Mouse (Mus musculus) mammary gland, adult 2 months (tissue): Measurements from ENCODE around the gene Dhdh. TPM values are rescaled to one million over a fixed set of nuclear protein-coding genes. Genes with fewer than 3 reads are reported as not detected.

Experiments
- polyA plus RNA-seq: library from polyadenylated mRNA; depleted of rRNA; stranded (reverse); fragments of >200 nt; gene quantifications from 2 replicates; pipeline ENCODE4 v1.2.3, GENCODE M21; 2012; ENCODE audit warnings: low replicate concordance; rRNA removed

Dhdh gene
- 15.8 and 23.4 TPM in 2 replicates for polyA plus RNA-seq

DNA sequence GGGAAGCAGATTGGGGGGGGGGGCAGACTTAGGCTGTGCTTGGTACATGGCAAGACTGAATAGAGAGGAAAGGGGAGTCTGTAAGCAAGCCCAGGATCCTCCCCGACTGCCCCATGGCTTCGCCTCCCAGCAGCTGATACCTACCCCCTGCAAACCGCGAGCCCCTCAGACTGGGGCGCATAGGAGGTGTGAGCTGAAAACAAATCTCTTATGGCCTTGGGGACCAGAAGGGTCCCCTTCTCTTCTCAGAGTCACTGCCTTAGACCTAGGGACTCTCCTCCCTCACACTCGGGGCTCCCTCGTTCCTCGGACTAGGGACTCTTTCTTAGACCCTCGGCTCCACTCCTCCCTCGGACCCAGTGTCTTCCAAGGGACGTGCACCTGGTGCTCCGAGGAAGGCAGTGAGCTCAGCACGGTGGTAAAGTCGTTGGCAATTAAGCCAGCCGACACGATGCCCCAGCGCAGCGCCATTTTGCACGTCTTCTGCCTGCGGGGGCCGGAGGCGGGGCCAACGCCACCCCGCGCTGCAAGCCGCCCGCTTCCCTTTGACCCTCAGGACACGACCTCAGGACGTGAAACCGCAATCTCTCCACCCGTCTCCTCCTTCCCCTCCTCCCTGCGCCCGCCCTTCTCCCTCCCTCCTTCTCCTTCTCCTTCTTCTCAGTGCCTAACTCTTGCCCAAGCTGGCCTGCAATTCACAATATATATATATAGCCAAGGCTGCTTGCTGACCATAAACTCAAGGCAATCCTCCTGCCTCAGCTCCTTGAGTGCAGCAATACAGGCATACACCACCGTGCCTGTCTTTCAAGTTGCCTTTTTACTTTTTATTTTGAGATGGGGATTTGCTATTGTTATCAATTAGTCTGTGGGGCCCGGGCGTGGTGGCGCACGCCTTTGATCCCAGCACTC is at the start of gene Dhdh:
TSS of gene Dhdh (minus strand) at position 513 of the 912 bp plus-strand sequence.

DNA sequence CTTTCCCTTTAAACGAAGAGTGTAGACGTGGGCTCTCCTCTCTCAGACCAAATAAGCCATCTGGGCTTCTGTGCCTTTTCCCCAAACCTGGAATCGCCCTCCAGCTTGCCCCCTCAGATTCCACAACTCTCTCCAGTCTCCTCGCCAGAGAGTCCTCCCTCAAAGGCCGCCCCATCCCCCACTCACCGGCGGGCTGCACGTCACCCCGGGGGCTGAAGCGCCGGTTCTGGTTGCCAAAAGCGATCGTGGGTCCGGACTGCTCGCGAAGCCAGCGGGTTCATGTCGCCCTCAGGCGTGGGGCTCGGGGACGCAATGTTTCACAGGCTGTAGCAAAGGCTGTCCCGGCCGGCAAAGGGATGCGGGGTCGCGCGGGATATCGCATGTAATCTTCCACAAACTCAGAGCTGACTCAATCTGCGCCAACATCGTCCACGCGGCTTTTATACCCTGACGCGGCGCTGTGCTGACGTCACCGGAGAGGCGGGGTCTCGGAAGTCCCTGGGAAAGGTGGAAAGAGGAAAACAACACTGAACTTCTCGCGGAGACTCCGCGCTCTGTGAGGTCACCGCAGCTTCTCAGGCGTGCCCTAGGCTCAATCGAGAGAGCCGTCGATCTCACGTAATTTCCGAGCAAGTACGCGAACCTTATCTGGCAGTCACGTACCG is 37.3 kb upstream of the Dhdh start, which contains the start of the genes Ppp1r15a and Plekha4:
TSS of gene Ppp1r15a (minus strand) at position 460 of the 665 bp plus-strand sequence.
TSS of gene Plekha4 (plus strand) at position 522 of the 665 bp plus-strand sequence.

DNA sequence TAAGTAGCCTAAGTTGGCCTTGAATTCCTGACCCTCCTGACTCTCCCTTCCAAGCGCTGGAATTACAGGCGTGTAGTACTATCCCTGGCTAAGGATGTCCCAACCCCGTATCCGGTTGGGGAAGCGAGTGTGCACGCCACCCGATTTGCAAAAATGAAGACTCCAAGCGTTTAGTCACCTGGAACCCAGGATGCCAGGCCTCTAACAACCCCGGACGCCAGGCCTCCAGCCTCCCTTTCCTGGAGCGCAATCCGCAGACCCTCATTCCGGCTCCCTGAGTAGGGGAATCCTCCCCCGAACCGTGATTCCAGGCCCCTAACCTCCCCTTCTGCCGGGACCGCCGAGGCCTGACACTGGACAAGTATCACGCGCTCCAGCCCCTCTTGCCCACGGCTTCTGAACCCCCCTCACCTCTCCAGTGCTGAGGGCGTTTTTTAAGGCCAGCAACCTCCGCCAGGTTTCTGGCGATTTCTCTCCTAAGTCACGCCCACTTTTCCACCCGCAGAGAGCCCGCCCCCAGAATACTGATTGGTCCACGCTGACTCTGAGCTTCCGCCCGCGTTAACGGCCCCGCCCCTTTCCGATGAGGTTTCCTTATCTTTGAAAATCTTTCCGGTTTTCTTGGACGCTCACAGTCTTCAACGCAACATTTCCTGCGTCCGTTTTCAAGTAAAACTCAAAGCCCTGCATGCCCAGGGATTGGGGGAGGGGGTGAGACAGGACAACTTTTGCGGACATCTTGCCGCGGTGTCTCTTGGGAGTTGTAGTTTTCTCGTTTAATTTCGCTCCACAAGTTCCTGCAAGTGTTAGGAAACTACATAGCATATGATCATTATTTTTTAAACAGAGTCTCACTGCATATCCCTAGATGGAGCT is 21.5 kb upstream of the Dhdh start, which contains the start of gene Nucb1:
TSS of gene Nucb1 (minus strand) at position 495 of the 876 bp plus-strand sequence.

DNA sequence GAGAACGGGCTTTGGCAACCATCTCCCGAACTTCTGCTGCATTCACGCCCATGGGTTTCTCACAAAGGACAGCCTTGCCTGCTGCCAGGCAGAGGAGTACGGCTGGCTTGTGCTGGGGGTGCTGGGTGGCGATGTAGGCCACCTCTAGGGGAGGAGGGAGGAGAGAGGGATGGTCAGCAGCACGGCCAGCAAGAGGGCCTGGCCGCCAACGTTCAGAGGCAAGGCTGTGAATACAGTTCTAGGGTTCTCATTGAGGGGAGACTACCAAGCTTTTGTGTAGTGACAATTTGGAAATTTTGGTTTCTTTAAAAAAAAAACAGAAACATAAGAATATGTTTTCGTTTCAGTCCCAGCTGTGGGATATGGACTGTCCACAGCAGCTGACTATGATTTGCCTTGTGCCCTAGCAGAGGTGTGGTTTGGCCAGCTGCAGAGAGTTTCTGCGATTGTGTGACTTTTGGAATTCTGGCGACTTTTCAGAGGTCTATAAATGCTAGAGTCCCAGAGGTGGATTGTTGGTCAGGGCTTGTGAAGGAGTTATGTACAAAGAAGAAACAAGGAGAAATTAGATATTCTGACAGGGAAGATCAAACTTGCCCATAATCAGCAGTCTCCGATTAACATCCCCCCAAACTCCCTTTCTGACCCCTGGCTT is 1.7 kb downstream of the Dhdh start, which contains the start of gene Gm45808:
TSS of gene Gm45808 (minus strand) at position 51 of the 655 bp plus-strand sequence.

DNA sequence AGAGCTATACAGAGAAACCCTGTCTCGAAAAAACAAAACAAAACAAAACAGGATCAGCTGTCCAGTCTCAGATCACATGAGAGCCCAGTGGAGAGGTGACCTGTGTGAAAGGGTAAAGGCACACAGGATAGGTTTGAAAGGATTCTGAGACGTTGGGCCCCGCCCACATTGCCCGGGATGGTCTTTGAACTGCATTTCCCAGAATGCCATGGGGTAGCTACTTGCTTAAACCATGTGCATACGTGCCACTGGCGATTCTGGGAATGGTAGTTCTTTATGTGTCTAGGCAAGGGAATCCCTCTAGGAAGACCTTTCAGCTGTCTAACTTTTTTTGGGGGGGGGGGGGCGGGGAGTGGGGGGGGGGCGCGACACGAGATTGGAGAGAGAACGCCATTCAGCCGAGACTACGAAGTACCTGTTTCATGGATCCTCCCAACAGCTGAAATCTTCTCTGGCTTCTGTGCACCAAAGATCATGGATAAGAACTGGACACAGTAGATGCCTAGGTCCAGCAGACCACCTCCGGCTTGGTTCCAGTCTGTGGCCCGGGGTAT is 7.2 kb downstream of the Dhdh start, which contains the start of gene Tulp2:
TSS of gene Tulp2 (plus strand) at position 504 of the 554 bp plus-strand sequence.

DNA sequence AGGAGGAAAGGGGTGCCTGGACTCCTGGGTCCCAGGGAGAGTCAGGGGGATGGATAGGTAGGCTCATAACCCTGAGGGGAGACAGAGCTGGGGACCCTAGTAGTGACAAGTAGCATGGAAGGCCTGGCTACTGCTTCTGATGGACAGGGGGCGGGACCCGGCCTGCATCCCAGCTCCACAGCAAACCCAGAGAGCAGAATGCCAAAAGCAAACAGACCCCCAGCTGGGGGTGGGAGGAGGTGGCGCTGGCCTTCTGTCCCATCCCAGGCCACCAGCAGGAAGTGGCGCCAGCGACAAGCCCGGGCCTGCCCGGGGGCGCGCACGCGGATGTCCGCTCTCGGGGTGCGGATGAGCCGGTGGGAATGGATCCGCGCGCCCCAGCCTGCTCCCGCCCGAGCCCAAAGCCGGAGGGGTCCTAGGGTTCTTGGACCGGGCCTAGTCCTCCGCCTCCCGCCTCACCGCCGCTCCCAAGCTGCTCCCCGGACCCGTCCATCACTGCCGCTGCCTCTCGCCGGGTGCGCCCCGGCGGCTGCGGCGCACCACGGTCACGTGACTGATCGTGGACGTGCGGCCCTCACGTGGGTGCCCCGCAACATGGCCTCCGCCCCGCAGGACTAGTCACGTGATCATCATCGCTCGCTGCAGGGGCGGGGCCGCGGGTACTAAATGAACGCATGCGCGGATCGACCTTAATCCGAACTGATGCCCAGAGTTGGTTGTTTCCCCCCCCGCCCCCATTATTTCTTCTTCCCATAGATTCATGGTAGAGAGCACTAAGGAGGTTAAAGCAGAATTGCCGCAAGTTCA is 22.1 kb downstream of the Dhdh start, which contains the start of gene Bax:
TSS of gene Bax (minus strand) at position 616 of the 807 bp plus-strand sequence.

DNA sequence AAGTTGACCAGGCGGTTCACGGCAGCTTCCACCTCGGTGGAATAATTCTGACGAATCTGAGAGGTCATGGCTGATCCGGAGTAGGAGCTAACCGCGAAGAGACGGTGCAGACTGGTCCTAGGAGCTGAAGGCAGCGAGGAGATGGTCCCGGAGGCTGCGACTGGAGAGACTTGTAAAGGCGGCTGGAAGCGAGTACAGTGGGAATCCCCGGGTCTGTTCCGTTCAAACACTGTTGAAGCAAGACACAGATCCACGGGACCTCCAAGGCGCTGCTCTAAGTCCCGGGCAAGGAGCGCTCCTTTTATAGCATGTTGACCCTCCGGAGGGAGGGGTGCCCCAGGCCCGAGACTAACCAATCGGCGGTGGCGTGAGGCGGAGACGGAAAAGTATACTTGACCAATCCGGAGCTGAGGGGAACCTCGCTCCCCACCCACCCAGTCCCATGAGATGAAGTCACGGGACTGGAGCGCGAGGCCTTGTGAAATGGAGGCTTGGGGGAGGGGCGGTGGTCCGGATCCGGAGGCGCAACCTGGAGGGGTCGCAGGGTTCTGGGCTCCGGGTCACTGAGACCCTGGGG is 29.0 kb downstream of the Dhdh start, which contains the start of gene Ftl1:
TSS of gene Ftl1 (minus strand) at position 321 of the 577 bp plus-strand sequence.

DNA sequence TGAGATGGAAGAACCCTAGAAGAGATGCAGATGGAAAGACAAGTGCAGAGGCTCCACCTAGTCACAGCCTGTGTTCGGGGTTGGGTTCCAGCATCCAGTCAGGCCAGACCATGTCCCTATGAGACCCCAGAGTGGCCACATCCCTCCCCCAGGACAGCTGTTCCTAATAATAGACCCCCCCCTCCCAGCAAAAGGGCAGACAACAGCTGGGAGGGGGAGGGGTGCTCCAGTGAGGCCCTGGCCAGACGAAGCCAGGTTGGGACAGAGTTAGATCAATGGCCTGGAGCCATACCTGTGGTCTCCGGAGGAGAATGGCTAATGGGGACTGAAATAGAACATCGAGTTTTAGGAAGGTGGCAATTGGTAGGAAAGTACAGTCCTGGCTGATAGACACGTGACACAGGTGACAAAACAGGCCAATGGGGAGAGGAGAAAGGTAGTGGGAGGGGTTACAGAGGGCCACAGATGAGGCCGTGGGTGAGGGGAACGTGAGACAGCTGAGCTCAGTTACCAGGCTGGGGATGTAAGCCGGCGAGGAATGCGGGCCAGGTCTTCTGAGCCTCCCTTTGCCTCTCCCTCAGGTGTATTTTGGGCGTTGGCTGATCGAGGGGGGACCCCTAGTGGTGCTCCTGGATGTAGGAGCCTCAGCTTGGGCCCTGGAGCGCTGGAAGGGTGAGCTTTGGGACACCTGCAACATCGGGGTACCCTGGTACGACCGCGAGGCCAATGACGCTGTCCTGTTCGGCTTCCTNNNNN is 50.9 kb downstream of the Dhdh start, which contains the start of gene Ruvbl2:
TSS of gene Ruvbl2 (minus strand) at position 576 of the 756 bp plus-strand sequence.

DNA sequence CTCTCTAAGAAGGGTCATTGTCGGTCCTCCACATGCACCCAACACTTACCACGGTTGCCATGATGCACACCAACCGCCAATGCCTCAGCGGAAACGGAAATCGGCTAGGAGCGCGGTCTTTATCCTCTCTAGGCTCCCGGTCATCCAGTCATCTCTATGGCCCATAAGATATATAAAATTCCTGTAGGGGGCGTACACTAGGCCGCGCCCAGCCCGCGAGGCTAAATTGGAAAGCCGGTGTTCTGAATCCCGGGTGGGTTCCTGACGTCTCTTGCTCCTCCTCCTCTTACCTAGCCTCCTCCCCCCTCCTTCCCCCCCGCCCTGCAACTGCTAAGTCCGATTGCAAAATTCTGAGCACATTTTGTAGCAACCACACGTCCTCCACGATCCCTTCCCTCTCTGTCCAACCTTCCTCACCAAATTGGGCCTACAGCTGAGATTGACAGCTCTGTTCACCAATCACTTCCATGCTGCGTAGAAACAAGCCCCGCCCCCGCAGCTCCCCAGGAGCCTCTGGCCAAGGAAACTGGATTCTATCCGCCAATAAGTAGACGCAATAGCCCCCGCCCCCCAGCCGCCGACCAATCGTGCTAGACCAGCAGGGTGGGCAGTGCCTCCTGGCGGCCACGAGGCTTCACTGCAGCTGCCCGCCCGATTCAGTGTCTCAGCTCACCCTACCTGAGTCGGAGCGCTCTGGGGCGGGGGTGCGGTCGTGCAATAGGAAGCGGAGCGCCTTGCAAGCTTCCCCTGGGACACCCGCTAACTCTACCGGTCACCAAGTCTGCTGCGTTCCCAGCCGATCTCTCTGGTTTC is 54.2 kb downstream of the Dhdh start, which contains the start of gene Gys1:
TSS of gene Gys1 (plus strand) at position 642 of the 813 bp plus-strand sequence.

Other genes starting within 250 kb of the Dhdh start
- gene Cd37, start 249.7 kb downstream of the Dhdh start, polyA plus RNA-seq = 279 and 619 TPM in 2 replicates
- gene Slc6a16, start 247.7 kb downstream of the Dhdh start, polyA plus RNA-seq = 0.19 TPM in 1 of 2 replicates, not detected in the other
- 0.32 and 0.49 TPM in 2 replicates for gene Slc6a21, start 211.3 kb downstream of the Dhdh start, polyA plus RNA-seq
- 30.5 and 38.2 TPM in 2 replicates for gene Trpm4, start 155.0 kb downstream of the Dhdh start, polyA plus RNA-seq
- 0.06 and 44.9 TPM in 2 replicates for gene Hrc, start 153.5 kb downstream of the Dhdh start, polyA plus RNA-seq
- gene Ppfia3, start 121.8 kb downstream of the Dhdh start, polyA plus RNA-seq = 1.2 and 1.6 TPM in 2 replicates
- 1.8 and 3.3 TPM in 2 replicates for gene Lin7b, start 118.2 kb downstream of the Dhdh start, polyA plus RNA-seq
- 247 and 258 TPM in 2 replicates for gene Snrnp70, start 93.1 kb downstream of the Dhdh start, polyA plus RNA-seq
- 0.63 and 29.9 TPM in 2 replicates for gene Kcna7, start 83.2 kb downstream of the Dhdh start, polyA plus RNA-seq
- gene Ntf5, start 75.1 kb downstream of the Dhdh start, polyA plus RNA-seq = 2.5 and 3.1 TPM in 2 replicates
- 1.4 and 1.5 TPM in 2 replicates for gene Lhb, start 68.0 kb downstream of the Dhdh start, polyA plus RNA-seq
- 137 and 248 TPM in 2 replicates for gene Gys1, start 54.0 kb downstream of the Dhdh start, polyA plus RNA-seq
- 51.4 and 66.8 TPM in 2 replicates for gene Ruvbl2, start 50.7 kb downstream of the Dhdh start, polyA plus RNA-seq
- 3,321 and 4,005 TPM in 2 replicates for gene Ftl1, start 28.9 kb downstream of the Dhdh start, polyA plus RNA-seq
- 92.1 and 140 TPM in 2 replicates for gene Bax, start 21.9 kb downstream of the Dhdh start, polyA plus RNA-seq
- 0.16 TPM in 1 of 2 replicates, not detected in the other for gene Tulp2, start 6.9 kb downstream of the Dhdh start, polyA plus RNA-seq
- gene Gm45808, start 2.0 kb downstream of the Dhdh start, polyA plus RNA-seq = 10.3 TPM in 1 of 2 replicates, not detected in the other
- gene Nucb1, start 21.6 kb upstream of the Dhdh start, polyA plus RNA-seq = 431 and 432 TPM in 2 replicates
- 34.6 and 48.5 TPM in 2 replicates for gene Ppp1r15a, start 37.5 kb upstream of the Dhdh start, polyA plus RNA-seq
- 29.9 and 34.7 TPM in 2 replicates for gene Plekha4, start 37.5 kb upstream of the Dhdh start, polyA plus RNA-seq
- 4.9 and 5.8 TPM in 2 replicates for gene Hsd17b14, start 66.1 kb upstream of the Dhdh start, polyA plus RNA-seq
- gene Bcat2, start 81.3 kb upstream of the Dhdh start, polyA plus RNA-seq = 142 and 145 TPM in 2 replicates
- 0.67 and 0.88 TPM in 2 replicates for gene Fgf21, start 126.7 kb upstream of the Dhdh start, polyA plus RNA-seq
- gene Fut1, start 128.5 kb upstream of the Dhdh start, polyA plus RNA-seq = 0.12 and 0.72 TPM in 2 replicates
- 0.49 and 0.54 TPM in 2 replicates for gene Izumo1, start 133.0 kb upstream of the Dhdh start, polyA plus RNA-seq
- 32.4 and 54.6 TPM in 2 replicates for gene Rasip1, start 138.7 kb upstream of the Dhdh start, polyA plus RNA-seq
- gene Mamstr, start 151.2 kb upstream of the Dhdh start, polyA plus RNA-seq = 5.6 and 22.3 TPM in 2 replicates
- gene Fut2, start 177.6 kb upstream of the Dhdh start, polyA plus RNA-seq = 0.16 and 1.4 TPM in 2 replicates
- 0.72 and 2.4 TPM in 2 replicates for gene Ntn5, start 195.2 kb upstream of the Dhdh start, polyA plus RNA-seq
- 0.72 and 0.76 TPM in 2 replicates for gene Sec1, start 205.6 kb upstream of the Dhdh start, polyA plus RNA-seq
- 14.2 and 17.5 TPM in 2 replicates for gene Car11, start 211.0 kb upstream of the Dhdh start, polyA plus RNA-seq
- gene Dbp, start 216.3 kb upstream of the Dhdh start, polyA plus RNA-seq = 57.0 and 110 TPM in 2 replicates
- gene Rpl18, start 226.7 kb upstream of the Dhdh start, polyA plus RNA-seq = 1,150 and 1,812 TPM in 2 replicates
- gene Sphk2, start 229.2 kb upstream of the Dhdh start, polyA plus RNA-seq = 50.2 and 90.3 TPM in 2 replicates
- 1.9 and 3.4 TPM in 2 replicates for gene Fam83e, start 232.4 kb upstream of the Dhdh start, polyA plus RNA-seq
- 0.29 and 0.37 TPM in 2 replicates for gene Spaca4, start 237.0 kb upstream of the Dhdh start, polyA plus RNA-seq